Mouse (Mus musculus) fat pad, adult 2 months (tissue): ENCODE data around the gene Mpst.

Source experiments
- DNase-seq: peaks from one replicate; pipeline ENCODE4 v3.0.0-alpha.2; 2011; ENCODE audit warnings: low read depth, low spot score; ENCODE audit errors: extremely low read depth

Mpst gene

DNA sequence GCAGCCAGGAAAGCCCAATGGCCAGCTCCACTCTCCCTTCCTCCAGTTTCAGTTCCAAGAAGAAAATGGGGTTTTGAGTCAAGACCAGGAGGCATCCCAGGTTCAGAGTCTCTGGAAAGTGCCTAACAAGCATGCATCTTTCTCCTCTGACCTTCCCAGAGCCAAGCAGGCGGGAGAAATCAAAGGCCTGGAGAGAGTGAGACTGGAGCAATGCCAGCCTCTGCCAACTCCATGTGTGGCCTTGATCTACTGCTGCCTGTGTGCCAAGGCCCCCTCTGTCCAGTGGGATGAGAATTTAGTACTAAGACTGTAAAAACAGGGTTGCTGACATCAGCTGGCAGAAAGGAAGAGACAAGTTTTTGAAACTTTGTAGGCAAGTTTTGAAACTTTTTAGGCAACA is 2.3 kb upstream of the Mpst start:
- no peak for DNase-seq

DNA sequence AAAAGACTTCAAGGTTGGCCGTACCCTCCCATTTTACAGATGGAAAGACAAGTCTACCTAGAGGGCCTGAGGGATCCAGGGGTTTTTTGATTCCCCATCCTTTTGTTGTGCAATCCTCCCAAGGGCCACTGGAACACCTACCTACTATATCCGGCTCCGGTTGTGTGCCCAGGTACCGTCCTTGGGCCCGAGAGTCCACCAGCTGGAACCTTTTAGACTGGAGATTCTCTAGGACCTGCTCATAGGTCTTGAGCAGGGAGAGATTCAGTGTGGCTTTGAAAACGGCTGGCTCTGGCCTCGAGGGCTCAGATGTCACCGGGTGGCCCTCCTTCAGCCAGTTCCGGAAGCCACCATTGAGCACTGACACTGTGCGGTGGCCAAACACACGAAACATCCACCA is 1.1 kb upstream of the Mpst start:
- DNase-seq: no peak

GRCm38 (mm10) chr15:78405517-78406211 is 552 bp upstream of the Mpst start, which contains the start of gene Tst:
TSS of gene Tst (minus strand) at chr15:78405907.
- DNase-seq: peak; percentile 80

- peak; percentile 95 for DNase-seq
These were observed 3.4 kb downstream of the Mpst start for GRCm38 (mm10) chr15:78409570-78410052.

DNA sequence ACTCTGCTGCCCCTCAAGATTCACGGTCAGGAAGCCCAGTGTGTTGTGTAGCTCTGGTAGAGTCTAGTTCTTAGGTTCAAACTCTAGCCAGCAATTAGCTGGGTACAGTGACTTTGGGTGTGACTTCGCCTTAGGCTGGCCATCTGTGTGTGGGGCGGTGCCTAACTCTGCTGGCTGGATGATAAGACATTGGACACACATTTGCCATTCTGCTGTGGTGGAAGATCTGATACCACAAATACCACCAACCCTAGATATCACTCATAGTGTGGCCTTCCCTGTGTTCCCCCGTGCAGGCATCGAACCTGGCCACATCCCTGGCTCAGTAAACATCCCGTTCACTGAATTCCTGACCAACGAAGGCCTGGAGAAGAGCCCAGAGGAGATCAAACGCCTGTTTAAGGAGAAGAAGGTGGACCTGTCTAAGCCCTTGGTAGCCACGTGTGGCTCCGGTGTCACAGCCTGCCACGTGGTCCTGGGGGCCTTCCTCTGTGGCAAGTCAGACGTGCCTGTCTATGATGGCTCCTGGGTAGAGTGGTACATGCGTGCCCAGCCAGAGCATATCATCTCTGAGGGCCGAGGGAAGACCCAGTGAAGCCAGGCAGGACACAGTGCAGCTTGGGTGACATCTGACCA is 7.0 kb downstream of the Mpst start:
- DNase-seq: no peak

GRCm38 (mm10) chr15:78413719-78414117 is 7.5 kb downstream of the Mpst start:
- DNase-seq: no peak

- peak; percentile 95 for DNase-seq
These were observed 7.9 kb downstream of the Mpst start for GRCm38 (mm10) chr15:78414157-78414556.

DNA sequence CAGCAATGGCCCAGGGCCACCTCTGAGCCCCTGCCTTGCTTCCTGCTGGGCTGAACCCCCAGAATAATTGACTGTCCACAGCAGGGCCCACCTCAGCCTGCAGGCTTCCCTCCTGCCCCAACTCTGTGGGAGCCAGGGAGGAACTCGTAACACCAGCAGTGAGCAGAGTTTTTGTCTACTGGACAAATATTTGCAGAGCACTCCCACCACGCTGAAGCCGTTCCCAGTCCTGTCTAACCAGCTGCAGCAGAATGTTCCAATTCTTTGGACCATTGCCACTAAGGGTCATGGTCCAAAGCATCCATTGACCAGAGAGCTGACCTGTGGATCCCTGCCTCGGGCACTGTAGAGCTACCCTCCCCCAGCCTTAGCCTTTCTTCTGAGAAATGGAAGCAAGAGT is 10.7 kb downstream of the Mpst start:
- DNase-seq: no peak

DNA sequence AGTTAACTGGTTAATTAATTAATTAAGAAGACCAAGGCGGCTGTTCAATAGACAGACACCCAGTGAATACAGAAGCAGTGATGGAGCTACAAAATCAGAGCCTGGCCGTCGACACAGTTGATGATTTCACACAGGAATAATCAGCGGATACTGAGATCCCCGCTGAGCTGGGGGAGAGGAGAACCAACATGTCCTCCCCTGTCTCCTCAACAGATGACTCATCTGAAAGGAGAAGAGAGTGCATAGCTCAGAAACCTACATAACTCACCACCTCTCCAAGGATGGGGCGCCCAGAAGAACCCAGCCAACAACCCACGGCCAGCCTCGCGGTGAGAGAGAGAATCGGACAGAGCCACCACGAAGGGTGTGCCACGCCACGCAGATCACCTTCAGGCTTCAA is 14.2 kb downstream of the Mpst start:
- no peak for DNase-seq

DNA sequence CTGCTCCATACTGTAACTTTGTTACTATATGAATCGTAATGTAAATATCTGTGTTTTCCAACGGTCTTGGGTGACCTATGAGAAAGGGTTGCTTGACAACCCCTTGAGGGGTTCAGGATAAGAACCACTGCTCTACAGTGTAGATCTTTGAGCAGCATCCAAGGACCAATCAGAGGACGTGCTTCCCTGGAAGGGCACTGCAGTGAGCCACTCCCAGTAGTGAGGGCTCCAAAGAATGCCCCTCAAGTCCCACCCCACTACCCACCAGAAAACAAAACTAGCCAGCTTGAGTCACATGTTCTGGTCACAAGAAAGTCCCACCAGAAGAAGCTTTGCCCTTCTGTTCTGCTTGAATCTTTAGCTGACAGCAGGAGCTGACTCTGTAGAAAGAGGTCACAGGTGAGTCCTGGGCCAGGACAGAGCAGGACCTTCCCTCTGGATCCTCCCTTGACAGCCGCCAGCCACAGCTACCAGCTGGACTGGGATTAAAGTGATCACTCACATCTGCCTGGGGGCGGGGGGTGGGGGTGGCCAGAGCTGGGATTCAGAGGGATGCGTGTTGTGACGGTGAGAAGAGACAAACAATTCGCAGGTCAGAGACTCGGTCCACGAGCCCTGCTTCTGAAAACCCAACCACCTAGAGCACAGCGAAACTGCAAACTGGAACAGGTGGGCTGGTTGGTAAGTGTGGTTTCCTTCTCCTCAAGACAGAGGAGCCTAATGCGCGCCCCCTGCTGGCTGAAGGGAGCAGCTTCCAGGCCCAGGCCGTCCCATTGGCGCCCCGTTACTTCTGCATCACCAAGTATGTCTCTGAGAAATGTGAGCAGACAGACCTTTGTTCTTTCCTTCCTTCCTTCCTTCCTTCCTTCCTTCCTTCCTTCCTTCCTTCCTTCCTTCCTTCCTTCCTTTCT is 16.1 kb downstream of the Mpst start:
- no peak for DNase-seq

DNA sequence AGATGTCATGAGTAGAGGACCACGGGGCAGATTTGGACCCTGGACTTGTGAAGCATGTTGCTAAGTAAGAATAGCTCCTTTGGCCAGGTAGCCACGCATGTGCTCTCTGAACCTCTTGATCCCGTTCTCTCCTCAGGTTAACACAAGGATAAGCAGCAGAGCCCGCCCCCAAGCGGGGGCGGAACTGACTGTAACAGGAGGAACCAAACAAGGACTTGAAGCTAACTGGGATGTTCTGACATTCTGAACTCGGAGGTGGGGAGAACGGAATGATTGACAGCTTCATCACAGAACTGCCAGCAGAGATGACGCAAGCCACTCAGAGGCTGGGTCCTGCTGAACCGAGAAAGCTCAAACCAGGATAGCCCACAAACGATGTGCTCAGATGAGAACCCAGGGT is 18.3 kb downstream of the Mpst start:
- DNase-seq: no peak

DNA sequence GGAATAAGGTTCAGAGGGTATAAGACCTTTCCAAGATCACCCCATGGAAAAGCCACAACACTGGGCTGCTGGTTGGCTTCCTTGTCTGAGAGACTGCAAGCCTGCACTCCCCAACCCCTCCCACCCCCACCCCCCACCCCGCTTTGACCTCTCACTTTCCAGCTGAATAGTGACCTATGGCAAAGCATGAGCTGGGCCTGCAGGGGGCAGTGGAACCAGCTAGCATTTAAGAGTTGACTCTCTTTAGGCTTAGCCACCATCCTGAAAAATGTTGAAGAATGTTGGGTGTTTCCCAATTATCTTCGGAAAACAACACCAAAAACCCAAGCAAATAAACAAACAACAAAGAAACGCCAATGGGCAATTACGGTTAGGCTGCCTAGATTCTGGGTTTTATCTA is 19.0 kb downstream of the Mpst start:
- DNase-seq: no peak

DNA sequence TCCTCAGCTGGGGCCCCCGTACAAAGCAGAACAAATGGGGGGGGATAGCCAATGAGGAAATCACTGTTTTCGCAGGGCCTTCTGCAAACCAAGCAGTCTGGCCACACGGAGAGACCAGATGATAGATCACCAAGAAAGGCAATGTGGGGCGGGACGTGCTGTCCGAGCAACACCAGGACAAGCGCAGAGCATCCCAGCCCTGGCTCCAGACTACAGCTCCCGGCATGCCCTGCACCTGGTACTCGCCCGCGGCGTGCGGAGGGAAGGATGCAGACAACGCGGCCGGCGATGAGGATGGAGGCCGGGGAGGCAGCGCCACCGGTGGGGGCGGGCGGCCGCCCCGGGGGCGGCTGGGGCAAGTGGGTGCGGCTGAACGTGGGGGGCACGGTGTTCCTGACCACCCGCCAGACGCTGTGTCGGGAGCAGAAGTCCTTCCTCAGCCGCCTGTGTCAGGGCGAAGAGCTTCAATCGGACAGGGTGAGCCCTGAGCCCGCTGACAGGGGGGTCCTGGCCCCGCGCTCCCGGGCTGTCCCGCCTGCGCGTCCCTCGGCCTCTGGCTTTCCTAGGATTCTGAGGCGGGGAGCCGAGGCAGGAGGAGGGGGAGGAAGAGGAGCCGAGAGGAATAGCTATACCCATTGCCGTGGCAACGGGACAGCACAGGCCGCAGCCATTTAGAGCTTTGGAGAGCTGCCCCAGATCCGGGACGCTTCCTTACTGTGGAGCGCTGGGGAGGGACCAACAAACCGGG is 22.3 kb downstream of the Mpst start, which contains the start of gene Kctd17:
TSS of gene Kctd17 (plus strand) at position 174 of the 748 bp plus-strand sequence.
- DNase-seq: no peak

DNA sequence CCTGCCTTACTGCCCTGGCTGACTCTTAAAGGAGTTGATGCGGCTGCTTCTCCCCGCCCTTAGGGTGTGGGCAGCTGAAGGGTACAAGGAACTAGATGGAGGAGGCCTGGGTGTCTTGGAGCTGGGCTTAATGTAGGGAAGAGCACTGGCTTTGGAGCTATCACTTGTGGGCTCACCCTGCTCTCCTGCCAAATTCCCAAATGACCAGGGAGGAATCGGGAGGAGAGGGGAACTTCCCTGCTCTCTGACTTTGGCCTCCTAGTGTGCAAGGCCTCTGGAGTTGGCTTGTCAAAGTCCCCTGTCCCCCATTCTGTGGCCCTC is 22.9 kb downstream of the Mpst start:
- no peak for DNase-seq

DNA sequence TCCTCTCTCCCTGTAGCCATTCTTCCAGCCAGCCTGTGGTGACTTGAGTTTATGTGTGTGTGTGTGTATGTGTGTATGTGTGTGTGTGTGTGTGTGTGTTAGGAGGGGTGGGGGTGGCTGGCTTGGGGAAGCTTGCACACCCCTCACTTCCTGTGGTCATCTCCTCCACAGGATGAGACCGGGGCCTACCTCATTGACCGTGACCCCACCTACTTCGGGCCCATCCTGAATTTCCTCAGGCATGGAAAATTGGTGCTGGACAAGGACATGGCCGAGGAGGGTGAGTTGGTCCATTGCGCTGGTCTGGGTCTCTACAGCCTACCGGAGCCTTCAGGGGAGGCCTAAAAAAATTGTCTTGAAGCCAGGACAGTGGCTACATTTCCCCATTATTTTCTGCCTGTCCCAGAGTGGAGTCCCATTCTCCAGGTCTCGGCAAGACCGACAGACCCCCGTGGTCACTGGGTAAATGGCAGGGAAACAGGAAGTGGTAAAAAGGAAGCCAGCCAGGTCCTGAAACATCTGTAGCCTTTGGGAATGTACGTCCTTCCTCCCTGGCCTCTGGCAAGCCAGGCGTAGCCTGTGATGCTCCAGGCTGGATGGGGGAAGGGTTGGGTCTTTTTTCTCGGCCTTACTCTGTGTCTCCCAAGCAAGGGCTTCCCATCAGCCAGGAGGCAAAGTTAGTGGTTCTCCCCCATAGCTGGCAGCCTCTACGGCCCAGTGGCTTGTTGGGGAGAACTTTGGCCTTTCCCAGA is 23.8 kb downstream of the Mpst start:
- no peak for DNase-seq

DNA sequence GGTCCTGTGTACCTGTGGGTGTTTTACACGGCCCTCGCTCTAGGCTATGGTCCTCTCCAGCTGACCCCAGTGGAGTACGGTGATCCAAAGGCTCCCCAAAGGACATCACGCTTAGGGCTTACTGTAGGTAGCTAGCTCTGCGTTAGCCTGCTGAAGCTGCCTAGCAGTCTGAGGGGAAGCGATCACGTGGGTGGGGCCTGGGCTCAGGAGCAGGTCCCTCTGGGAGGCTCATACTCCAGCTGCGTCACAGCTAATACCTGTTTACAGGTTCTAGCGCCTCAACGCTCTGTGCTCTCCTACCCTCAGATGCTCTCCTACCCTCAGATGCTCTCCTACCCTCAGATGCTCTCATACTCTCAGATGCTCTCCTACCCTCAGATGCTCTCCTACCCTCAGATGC is 24.7 kb downstream of the Mpst start:
- no peak for DNase-seq

DNA sequence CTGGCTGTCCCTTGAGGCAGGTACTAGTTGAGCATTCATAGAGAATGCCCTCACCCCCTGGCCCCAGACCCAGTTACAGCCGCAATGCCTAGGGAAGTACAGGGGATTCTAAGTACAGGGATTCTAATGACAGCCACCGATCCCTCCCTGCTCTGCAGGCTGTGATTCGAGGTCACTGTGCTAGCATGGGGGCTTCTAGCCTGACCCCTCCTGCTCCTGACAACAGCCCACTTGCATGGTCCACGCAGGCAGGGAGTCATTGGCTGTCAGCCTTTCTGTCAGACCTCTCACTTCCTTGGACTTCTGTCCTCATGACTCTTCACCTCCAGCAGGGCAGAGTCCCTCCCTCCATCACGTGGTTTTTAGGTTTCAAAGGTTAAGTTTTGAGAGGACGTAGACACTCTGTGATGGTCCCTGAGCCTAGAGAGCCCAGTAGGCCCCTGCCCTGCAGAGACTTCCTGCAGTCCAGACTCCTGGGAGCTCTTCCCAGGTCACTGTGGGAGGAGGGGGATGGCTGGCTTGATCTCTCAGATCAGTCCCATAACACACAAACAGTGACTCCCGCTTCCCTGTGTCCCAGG is 25.4 kb downstream of the Mpst start:
- DNase-seq: no peak

GRCm38 (mm10) chr15:78434896-78435520 is 28.8 kb downstream of the Mpst start:
- no peak for DNase-seq

DNA sequence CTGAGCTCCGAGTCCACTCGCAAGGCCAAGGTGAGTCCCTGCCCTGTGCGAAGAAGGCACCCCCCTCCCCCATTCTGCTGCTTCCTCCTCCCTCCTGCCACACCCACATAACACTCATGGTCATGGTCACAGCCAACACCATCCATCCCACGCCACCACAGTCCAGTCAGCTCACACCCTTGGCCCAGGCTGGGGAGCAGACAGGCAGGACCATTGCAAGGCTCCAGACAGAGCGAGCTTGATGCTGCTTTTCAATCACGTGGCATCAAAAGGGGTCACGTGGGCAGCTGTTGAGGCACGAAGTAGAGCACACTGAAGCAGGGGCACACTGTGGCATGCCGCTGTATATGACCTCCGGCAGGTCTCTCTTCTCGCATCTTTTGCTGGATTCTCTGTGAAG is 29.5 kb downstream of the Mpst start:
- no peak for DNase-seq
